Mouse (Mus musculus) erythroid progenitor cell, adult 5-6 weeks (primary cell): ENCODE results near the gene Gfi1. TPM values are rescaled to one million over a fixed set of nuclear protein-coding genes. Genes with fewer than 3 reads are reported as not detected.

ENCODE experiments used
- ATAC-seq: replicated peaks from 2 replicates; pipeline ENCODE4 v1.8.0; 2016; ENCODE audit warnings: moderate number of reproducible peaks, mild to moderate bottlenecking, moderate TSS enrichment, inconsistent platforms; ENCODE audit not compliant: poor library complexity, low FRiP score, severe bottlenecking
- total RNA-seq, 2 experiments: library from RNA; stranded (forward) in 1 of 2; stranded (reverse) in 1 of 2; fragments of 150-400 nt in 1 of 2; fragments of 186-747, 209-891 nt in 1 of 2; gene quantifications; 2 replicates each; pipeline versions ENCODE4 v1.2.3 to v1.2.4; 2015 to 2017; ENCODE audit warnings: low replicate concordance in 2 of 2

The Gfi1 gene
- total RNA-seq, 2 experiments from 2014 or later: 4.5 to 5.0 TPM

DNA sequence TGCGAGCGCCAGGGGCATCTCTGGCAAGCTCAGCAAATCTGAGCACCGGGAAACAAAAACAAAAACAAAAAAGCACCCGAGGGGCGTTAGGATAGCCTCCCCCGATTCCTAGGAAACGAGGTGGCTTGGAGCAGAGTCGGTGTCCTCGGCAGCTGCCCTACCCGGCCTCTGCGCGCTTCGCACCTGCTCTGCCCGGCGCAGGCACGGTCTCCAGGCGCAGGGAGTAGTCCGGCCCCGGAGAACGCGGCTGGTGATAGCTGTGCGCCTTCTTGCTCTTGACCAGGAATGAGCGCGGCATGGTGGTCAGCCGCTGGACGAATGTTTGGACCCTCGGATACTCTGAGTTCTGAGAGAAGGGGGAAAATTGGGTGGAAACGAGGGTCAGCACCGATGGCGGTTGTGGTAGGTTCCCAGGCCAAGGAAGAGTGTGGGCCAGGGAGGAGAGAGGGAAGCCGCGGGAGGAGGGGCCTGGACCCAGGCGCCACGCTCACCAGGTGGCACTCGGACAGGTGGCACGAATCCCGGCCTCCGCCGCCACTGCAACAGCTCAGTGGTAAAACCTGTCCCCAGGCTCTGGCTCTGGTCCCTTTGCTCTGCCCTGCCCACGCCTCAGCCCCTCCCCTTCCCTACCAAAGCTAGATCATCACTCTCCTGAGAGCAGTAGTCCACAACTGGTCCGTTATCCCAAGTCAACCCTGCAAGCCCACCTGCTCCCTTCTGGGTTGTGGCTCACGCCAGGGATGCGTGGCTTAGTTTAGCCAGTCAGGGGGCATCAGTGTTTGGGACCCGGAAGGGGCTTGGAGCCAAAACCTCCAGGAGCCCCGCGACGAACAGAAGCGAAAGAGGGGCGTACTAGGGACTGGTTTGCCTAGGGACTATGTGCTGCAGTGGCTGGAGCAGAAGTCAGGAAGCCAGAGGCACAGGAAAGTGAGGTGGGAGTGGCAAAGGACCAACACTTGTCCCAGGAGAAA, 2.0 kb downstream of the Gfi1 start:
- ATAC-seq: no peak

GRCm38 (mm10) chr5:107722661-107723532, 2.9 kb downstream of the Gfi1 start:
- ATAC-seq: no peak

- no peak for ATAC-seq
Measured at GRCm38 (mm10) chr5:107721638-107722011, 4.2 kb downstream of the Gfi1 start.

DNA sequence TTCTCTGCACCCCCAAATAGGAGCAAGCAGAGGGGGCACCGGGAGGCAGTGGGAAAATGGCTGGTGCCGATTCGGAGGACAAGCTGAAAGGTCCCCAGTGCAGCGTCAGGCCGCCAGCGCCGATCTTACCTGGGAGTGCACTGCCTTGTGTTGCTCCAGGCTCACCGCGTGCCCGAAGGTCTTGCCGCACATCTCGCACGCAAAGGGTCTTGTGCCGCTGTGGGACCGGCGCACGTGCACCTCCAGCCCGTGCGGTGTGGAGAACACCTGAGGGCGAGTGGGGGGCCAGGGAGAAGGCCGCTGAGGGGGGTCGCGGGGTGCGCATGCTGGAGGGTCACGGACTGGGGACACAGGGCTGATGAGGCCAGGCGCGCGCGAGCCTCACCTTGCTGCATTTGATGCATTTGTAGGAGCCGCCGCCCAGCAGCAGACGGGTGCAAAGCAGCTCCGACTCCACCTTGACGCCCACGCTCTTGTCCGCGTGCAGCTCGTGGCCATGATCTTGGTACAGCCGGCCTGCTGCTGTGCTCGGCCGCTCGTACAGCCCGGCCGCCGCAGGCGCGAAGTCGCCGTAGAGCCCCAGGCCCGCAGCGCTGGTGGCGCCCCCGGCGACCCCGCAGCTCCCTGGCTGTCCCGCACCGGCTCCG, 4.7 kb downstream of the Gfi1 start:
- ATAC-seq: no peak

- no peak for ATAC-seq
Measured at GRCm38 (mm10) chr5:107720511-107720910, 5.3 kb downstream of the Gfi1 start.

- no peak for ATAC-seq
Measured at GRCm38 (mm10) chr5:107719786-107720185, 6.0 kb downstream of the Gfi1 start.

DNA sequence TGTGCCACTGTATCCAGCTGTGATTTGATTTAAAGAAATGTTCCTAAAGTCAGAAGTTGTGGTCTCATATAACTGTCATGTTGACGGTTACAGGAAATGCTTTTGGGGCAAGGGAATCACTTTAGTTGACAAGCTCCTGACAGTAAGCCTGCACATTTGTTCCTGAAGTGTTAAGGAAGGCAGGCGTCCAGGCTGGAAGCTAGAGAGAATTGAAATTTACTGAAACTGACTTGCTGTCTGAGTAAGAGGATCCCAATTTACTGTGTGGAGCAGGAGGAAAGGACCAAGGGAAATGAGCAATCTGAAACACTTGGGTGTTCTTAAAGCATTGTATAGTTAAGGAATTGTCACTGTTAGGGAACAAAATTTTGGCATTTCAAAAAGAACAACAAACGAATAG, 6.6 kb downstream of the Gfi1 start:
- ATAC-seq: no peak

- ATAC-seq: no peak
Measured at GRCm38 (mm10) chr5:107717871-107718361, 7.9 kb downstream of the Gfi1 start.

- ATAC-seq: no peak
Measured at GRCm38 (mm10) chr5:107711689-107712088, 14.1 kb downstream of the Gfi1 start.

DNA sequence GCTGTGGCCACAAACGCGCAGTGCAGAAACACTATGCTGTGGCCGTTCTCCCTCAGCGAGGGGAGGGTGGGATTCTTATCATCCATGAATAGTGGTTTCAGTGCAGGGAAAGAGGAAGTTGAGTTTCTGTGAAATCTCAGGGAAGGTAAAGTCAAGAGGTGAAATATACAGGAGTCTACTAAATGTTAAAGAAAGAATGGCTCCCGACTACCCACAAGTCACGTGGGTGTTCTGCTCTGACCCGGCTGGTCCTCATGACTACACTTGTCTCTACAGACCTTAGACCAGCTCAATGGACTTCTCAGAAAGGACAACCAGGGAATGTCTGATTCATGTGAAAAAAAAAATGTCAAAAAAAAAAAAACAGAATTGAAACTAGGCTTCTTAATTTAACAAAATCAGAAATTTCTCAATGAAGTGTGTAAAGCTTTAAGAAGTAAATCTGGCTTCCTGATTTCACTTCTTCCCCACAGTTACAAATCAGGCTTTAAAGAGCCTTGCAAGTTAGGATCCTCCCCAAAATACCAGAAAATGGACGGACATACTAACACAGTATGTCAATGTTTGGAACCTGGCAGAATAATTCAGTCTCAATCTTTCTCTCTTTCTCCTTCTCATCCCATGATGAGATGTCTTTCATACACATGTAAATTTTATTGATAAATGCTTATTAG, 17.6 kb downstream of the Gfi1 start:
- ATAC-seq: no peak

GRCm38 (mm10) chr5:107706262-107706661, 19.6 kb downstream of the Gfi1 start:
- no peak for ATAC-seq

DNA sequence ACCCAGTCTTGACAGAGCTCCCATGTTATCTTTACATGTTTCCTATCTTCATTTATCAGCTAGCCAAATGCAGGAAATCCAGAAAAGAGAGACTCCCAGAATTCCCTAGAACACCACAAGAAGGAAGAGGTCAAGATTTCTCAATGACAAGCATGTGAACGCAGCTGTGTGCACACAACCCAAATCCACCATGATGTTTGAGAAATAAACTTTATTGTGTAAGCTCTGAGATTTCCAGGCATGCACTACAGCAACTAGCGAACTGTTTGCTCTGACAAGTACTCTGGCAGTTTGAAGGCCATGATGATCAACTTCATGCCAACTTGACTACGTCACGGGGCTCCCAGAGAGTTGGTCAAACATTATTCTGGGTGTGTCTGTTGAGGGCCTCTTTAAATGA, 20.1 kb downstream of the Gfi1 start:
- no peak for ATAC-seq

DNA sequence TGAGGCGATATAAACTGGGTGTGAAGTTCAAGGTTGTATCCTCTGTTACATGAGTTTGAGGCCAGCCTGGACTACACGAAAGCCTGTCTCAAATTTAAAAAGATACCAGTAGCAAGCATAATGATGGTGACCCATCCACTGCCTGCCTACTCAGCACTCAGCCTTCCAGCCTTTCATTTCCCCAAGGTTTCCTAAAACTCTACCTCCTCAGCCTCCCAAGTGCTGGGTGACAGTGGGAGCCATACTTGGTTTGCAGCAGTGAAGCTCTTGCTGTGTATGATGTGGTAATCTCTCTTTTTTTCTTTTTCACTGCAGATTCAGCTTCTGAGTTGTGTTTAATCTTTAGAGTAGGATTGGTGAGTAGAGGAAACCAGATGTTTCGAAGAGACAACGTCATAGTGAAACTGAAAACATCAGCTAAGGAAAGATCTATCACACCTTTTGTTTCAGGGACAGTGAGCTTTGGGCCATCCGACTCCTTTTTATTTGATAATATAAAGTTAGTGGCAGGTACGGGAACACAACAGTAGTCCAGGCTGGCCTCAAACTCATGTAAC, 22.6 kb downstream of the Gfi1 start:
- ATAC-seq: no peak

GRCm38 (mm10) chr5:107701658-107702057, 24.2 kb downstream of the Gfi1 start:
- ATAC-seq: no peak

- no peak for ATAC-seq
Measured at GRCm38 (mm10) chr5:107700873-107701272, 25.0 kb downstream of the Gfi1 start.

GRCm38 (mm10) chr5:107698888-107699287, 26.9 kb downstream of the Gfi1 start:
- ATAC-seq: no peak

DNA sequence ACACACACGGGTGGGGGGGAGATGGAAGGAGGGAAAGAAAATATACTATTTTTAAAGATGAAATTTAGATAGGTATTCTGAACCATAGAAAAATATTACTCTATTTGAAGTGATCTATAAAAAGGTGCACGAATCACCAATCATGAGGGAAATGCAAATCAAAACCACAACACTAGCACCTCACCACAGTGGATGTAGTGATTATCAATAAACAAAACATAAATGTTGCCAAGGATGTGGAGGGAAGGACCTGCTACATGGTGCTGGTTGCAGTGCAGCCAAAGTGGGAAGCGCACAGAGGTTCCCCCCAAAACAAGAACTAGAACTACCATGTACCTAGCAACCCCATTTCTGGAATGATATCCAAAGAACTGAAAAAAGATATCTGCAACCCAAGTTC, 30.8 kb downstream of the Gfi1 start:
- ATAC-seq: no peak

GRCm38 (mm10) chr5:107688499-107688866, 37.4 kb downstream of the Gfi1 start:
- ATAC-seq: no peak
